Mouse (Mus musculus): Measurements from ENCODE around the gene March10.

DNA sequence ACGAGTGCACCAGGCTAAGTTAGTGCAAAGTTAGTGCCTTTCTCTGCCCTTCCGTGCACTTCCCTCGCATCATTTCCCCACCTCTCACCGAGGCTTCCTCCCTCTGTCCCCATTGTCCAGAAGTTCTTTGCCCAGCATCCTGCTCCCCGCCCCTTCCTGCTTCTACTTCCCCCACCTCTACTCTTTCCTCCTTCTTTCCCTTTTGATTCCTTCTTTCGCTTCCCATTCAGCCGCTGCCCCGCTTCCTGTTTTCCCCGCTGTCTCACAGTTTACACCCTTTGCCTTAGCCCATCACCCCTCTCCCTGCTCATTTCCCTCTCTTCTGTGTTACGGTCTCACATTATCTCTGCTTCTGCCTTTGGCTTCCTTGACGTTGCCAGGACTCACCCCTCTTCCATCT lies 49.8 kb upstream of the March10 start:
- no peak for TF ChIP-seq ZC3H11A (IDR thresholded peaks at IDR 0.05; ENCODE audit: borderline replicate concordance, low read depth, low read length)
- no peak for TF ChIP-seq ZNF384 (IDR thresholded peaks at IDR 0.05; ENCODE audit: low read depth, low read length)
- TF ChIP-seq MAFK (IDR thresholded peaks at IDR 0.05; ENCODE audit: insufficient read depth, low read depth, low read length), result no peak
- no peak for TF ChIP-seq HCFC1 (IDR thresholded peaks at IDR 0.05; ENCODE audit: borderline replicate concordance, insufficient read depth, low read length)
- TF ChIP-seq CHD2 (IDR thresholded peaks at IDR 0.05; ENCODE audit: low read depth, low read length), result no peak

Measured in ES-E14 (cell line).